Comparison of ENCODE assay signal across 8 mouse cellular contexts in genomic region chr1:156473003-156473402, GRCm38 (mm10). TPM values are rescaled to one million over a fixed set of nuclear protein-coding genes. Genes with fewer than 3 reads are reported as not detected.
DNase-seq lines count a peak whose midpoint lies in the region; ATAC-seq lines count a peak whose summit lies in the region.

No protein-coding gene starts in this region.

- H3K36me3 ChIP-seq in megakaryocyte, embryonic 14.5 days (replicated peaks; ENCODE audit: low read length), result peaks cover 5% of the 10 kb centered on the region
- H3K36me3 ChIP-seq in embryonic facial prominence, embryonic 11.5 days (replicated peaks; ENCODE audit: control insufficient read depth, insufficient read depth, low read depth, low read length), result no peaks in the 10 kb centered on the region
- H3K36me3 ChIP-seq in neural tube, embryonic 14.5 days (ENCODE audit: control insufficient read depth, insufficient read depth, low read length), result no peaks in the 10 kb centered on the region

- intact Hi-C loops in heart, postnatal 25 days (cut with DNase I), result no loop called here

- peak overlapping the region; percentile 71 for H3K4me2 ChIP-seq in embryonic facial prominence, embryonic 11.5 days (ENCODE audit: low read depth, low read length)
- H3K4me2 ChIP-seq in neural tube, embryonic 14.5 days (ENCODE audit: low read depth, low read length), result peak overlapping the region; percentile 82

- peaks cover 8% of the 10 kb centered on the region for H3K27me3 ChIP-seq in megakaryocyte, embryonic 14.5 days (replicated peaks)
- H3K27me3 ChIP-seq in embryonic facial prominence, embryonic 11.5 days (ENCODE audit: control insufficient read depth, insufficient read depth, low read length), result no peaks in the 10 kb centered on the region
- no peaks in the 10 kb centered on the region for H3K27me3 ChIP-seq in neural tube, embryonic 14.5 days (ENCODE audit: control insufficient read depth, insufficient read depth, low read length)

- ATAC-seq in megakaryocyte, adult 5-6 weeks (ENCODE audit: poor library complexity, severe bottlenecking), result no peak
- no peak for ATAC-seq in embryonic facial prominence, embryonic 11.5 days (replicated peaks; ENCODE audit: insufficient number of reproducible peaks, low FRiP score, low TSS enrichment, low read depth)
- ATAC-seq in neural tube, embryonic 14.5 days (ENCODE audit: low read depth), result peak; percentile 42; the same call in 1 of the 2 replicates
- no peak for ATAC-seq in inflammation-experienced regulatory T-cells, adult 6 months

- peak overlapping the region; percentile 59 for H3K4me3 ChIP-seq in megakaryocyte, embryonic 14.5 days (replicated peaks)
- peak overlapping the region; percentile 82 for H3K4me3 ChIP-seq in embryonic facial prominence, embryonic 11.5 days (ENCODE audit: low read depth, low read length)
- peak overlapping the region; percentile 83 for H3K4me3 ChIP-seq in neural tube, embryonic 14.5 days (ENCODE audit: low read depth, low read length)

- peak overlapping the region; percentile 50; the same call in 1 of the 2 replicates for H3K9ac ChIP-seq in embryonic facial prominence, embryonic 11.5 days (replicated peaks; ENCODE audit: low read length)
- no peak overlapping the region for H3K9ac ChIP-seq in neural tube, embryonic 14.5 days (replicated peaks; ENCODE audit: low read depth, low read length)

- peaks cover 8% of the 10 kb centered on the region; the same call in 1 of the 2 replicates for H3K9me3 ChIP-seq in megakaryocyte, embryonic 14.5 days
- H3K9me3 ChIP-seq in embryonic facial prominence, embryonic 11.5 days (replicated peaks; ENCODE audit: control insufficient read depth, low read length), result no peaks in the 10 kb centered on the region
- H3K9me3 ChIP-seq in neural tube, embryonic 14.5 days (ENCODE audit: control insufficient read depth, low read length), result no peaks in the 10 kb centered on the region

- WGBS in embryonic facial prominence, embryonic 11.5 days, result 2% methylated on average over 11 of the region's 11 CpGs
- 2% methylated on average over 11 of the region's 11 CpGs for WGBS in neural tube, embryonic 14.5 days

- H3K27ac ChIP-seq in embryonic facial prominence, embryonic 11.5 days (replicated peaks; ENCODE audit: low read depth, low read length), result no peak overlapping the region
- H3K27ac ChIP-seq in neural tube, embryonic 14.5 days (ENCODE audit: low read depth, low read length), result no peak overlapping the region

- H3K4me1 ChIP-seq in megakaryocyte, embryonic 14.5 days, result peaks cover 40% of the 10 kb centered on the region
- H3K4me1 ChIP-seq in embryonic facial prominence, embryonic 11.5 days (ENCODE audit: control insufficient read depth, insufficient read depth, low read length), result no peaks in the 10 kb centered on the region
- 0 out of 2 replicates have a peak, but pooled peaks cover 6% of the 10 kb centered on the region for H3K4me1 ChIP-seq in neural tube, embryonic 14.5 days (ENCODE audit: control insufficient read depth, insufficient read depth, low read length)

- DNase-seq in embryonic facial prominence, embryonic 11.5 days (ENCODE audit: low spot score), result peak; percentile 61
- DNase-seq in heart, postnatal 25 days (ENCODE audit: low spot score), result peak; percentile 22
- DNase-seq in liver, result peak; percentile 21
- DNase-seq in frontal cortex, postnatal 25 days (ENCODE audit: low spot score in 2 of 2), result no peak

RNA-seq across cellular contexts. Expression of gene Soat1, which starts 1.1 kb away (rescaled TPM):
- polyA plus RNA-seq in megakaryocyte, embryonic 14.5 days (2012; ENCODE audit: insufficient read depth, low replicate concordance), result 23.7 TPM in 1 of 2 replicates, not detected in the other
- total RNA-seq in megakaryocyte, adult 5-6 weeks (2015), result 223 and 228 TPM in 2 replicates
- total RNA-seq in megakaryocyte, adult 5-6 weeks (2017), result 341 and 376 TPM in 2 replicates
- polyA plus RNA-seq in embryonic facial prominence, embryonic 11.5 days (2014; fragmentation: Nextera tagmentation; extraction: Ambion mirVana), result 25.3 and 31.5 TPM in 2 replicates
- total RNA-seq in heart, postnatal 25 days (2021), result 10 to 100 TPM in 1 of 2 experiments, 1 to 10 TPM in 1; 7.1 to 11.7 TPM
- polyA plus RNA-seq in neural tube, embryonic 14.5 days (2014; fragmentation: Nextera tagmentation; extraction: Ambion mirVana), result 8.9 and 9.5 TPM in 2 replicates
- polyA plus RNA-seq in inflammation-experienced regulatory T-cells, adult 6 months (2017; shearing (Covaris generic)), result 10 to 100 TPM; 48.8 to 63.8 (median 56.9) TPM

RNA-seq across cellular contexts. Expression of gene Gm10031, which starts 50.8 kb away (rescaled TPM):
- 1.2 and 1.8 TPM in 2 replicates for polyA plus RNA-seq in megakaryocyte, embryonic 14.5 days (2012; ENCODE audit: insufficient read depth, low replicate concordance)
- 3.8 and 7.0 TPM in 2 replicates for total RNA-seq in megakaryocyte, adult 5-6 weeks (2015)
- 12.0 and 19.4 TPM in 2 replicates for total RNA-seq in megakaryocyte, adult 5-6 weeks (2017)
- polyA plus RNA-seq in embryonic facial prominence, embryonic 11.5 days (2014; fragmentation: Nextera tagmentation; extraction: Ambion mirVana), result 0.32 and 0.42 TPM in 2 replicates
- total RNA-seq in heart, postnatal 25 days (2021), result 10 to 100 TPM; 47.4 to 53.4 TPM
- polyA plus RNA-seq in neural tube, embryonic 14.5 days (2014; fragmentation: Nextera tagmentation; extraction: Ambion mirVana), result 0.90 and 0.97 TPM in 2 replicates
- 1 to 10 TPM in 2 of 3 experiments, under 1 TPM in 1; 0.90 to 8.2 (median 7.2) TPM for polyA plus RNA-seq in inflammation-experienced regulatory T-cells, adult 6 months (2017; shearing (Covaris generic))

RNA-seq across cellular contexts. Expression of gene Axdnd1, which starts 52.0 kb away (rescaled TPM):
- polyA plus RNA-seq in megakaryocyte, embryonic 14.5 days (2012; ENCODE audit: insufficient read depth, low replicate concordance), result not detected in 2 replicates
- 2.2 TPM in 1 of 2 replicates, not detected in the other for total RNA-seq in megakaryocyte, adult 5-6 weeks (2015)
- 0.92 and 1.8 TPM in 2 replicates for total RNA-seq in megakaryocyte, adult 5-6 weeks (2017)
- polyA plus RNA-seq in embryonic facial prominence, embryonic 11.5 days (2014; fragmentation: Nextera tagmentation; extraction: Ambion mirVana), result 0.21 TPM in 1 of 2 replicates, not detected in the other
- not detected for total RNA-seq in heart, postnatal 25 days (2021)
- polyA plus RNA-seq in neural tube, embryonic 14.5 days (2014; fragmentation: Nextera tagmentation; extraction: Ambion mirVana), result 0.19 and 0.35 TPM in 2 replicates
- polyA plus RNA-seq in inflammation-experienced regulatory T-cells, adult 6 months (2017; shearing (Covaris generic)), result 1 to 10 TPM in 1 of 3 experiments, under 1 TPM in 2; 0.34 to 1.0 (median 0.69) TPM

Comparison
In these comparisons a context has a peak if more than half of its experiments do, and no peak if none do; other contexts are left out.
1. DNase-seq: peak in embryonic facial prominence, embryonic 11.5 days (single experiment), heart, postnatal 25 days (single experiment) and liver (single experiment); none in frontal cortex, postnatal 25 days (0 of 2).
2. Peak in every context shown above with its lines, with median percentiles within 50 percentile points of each other: H3K4me3 ChIP-seq.